Mouse (Mus musculus) lung, embryonic 14.5 days (tissue): ENCODE results near the gene Cript. TPM values are rescaled to one million over a fixed set of nuclear protein-coding genes. Genes with fewer than 3 reads are reported as not detected.
"Not testable (repeated sequence)": the region's sequence is repeated elsewhere in the genome, so short reads cannot be mapped to it uniquely, and the experiment has no call there.

ENCODE experiments used
- ATAC-seq: fragments of 200-750 bp; cut with Nextera tagmentation; 2 replicates; pipeline ENCODE4 v1.8.0; 2017; ENCODE audit warnings: mild to moderate bottlenecking, moderate TSS enrichment, moderate library complexity; ENCODE audit not compliant: insufficient read depth
- DNase-seq: peaks from one replicate; pipeline ENCODE4 v3.0.0-alpha.2; 2015
- H3K27ac ChIP-seq: fragments of 300-500 bp; sonication (generic); 2 replicates; pipeline ENCODE4 v1.5.1; 2014; ENCODE audit warnings: low read depth, mild to moderate bottlenecking, moderate library complexity
- H3K27me3 ChIP-seq: fragments of 300-500 bp; sonication (generic); 2 replicates; pipeline ENCODE4 v1.6.1; 2014; ENCODE audit warnings: low read length, control low read depth; ENCODE audit not compliant: insufficient read depth
- H3K36me3 ChIP-seq: fragments of 300-500 bp; sonication (generic); 2 replicates; pipeline ENCODE4 v1.6.1; 2014; ENCODE audit warnings: control low read depth; ENCODE audit not compliant: insufficient read depth
- H3K4me1 ChIP-seq: fragments of 300-500 bp; sonication (generic); 2 replicates; pipeline ENCODE4 v1.6.1; 2014; ENCODE audit warnings: antibody characterized with exemption, control low read depth; ENCODE audit not compliant: insufficient read depth
- H3K4me2 ChIP-seq: fragments of 300-500 bp; sonication (generic); 2 replicates; pipeline ENCODE4 v1.6.1; 2014; ENCODE audit warnings: mild to moderate bottlenecking
- H3K4me3 ChIP-seq: fragments of 300-500 bp; sonication (generic); 2 replicates; pipeline ENCODE4 v1.5.1; 2014; ENCODE audit warnings: low read depth, low read length
- H3K9ac ChIP-seq: fragments of 300-500 bp; sonication (generic); 2 replicates; pipeline ENCODE4 v1.6.1; 2014
- H3K9me3 ChIP-seq: fragments of 300-500 bp; sonication (generic); 2 replicates; pipeline ENCODE4 v1.6.1; 2016; ENCODE audit warnings: low read depth, low read length, control low read depth
- CTCF ChIP-seq: IDR thresholded peaks from 2 replicates; pipeline ENCODE4 v1.5.1; 2016; ENCODE audit warnings: antibody characterized with exemption, low read depth
- WGBS: fragments of 180-500 bp; shearing (Covaris S2); extraction: QIAGEN DNeasy Blood & Tissue Kit; methylation state at CpG from one replicate; pipeline ENCODE4 v1.1.7; 2014; 5-methylcytosine and 5-hydroxymethylcytosine counted together
- polyA plus RNA-seq: library from polyadenylated mRNA; unstranded; fragments of >200 nt; fragmentation: Nextera tagmentation; extraction: Ambion mirVana; gene quantifications from 2 replicates; pipeline ENCODE4 v1.2.1, GENCODE M21; 2014

Gene Cript
- polyA plus RNA-seq, 1 experiment from 2014 or later = 131 TPM

- Histone ChIP-seq H3K4me1 (no peaks in the 10 kb centered on the region), H3K4me3 (no peak overlapping the region), H3K27ac (no peak overlapping the region), H3K9ac (no peak overlapping the region), H3K4me2 (no peak overlapping the region), H3K36me3 (no peaks in the 10 kb centered on the region), H3K27me3 (no peaks in the 10 kb centered on the region), H3K9me3 (no peaks in the 10 kb centered on the region)
- TF ChIP-seq CTCF = no peak
- DNase-seq = no peak
- no peak for ATAC-seq
Measured at GRCm38 (mm10) chr17:87073470-87073869, 48.1 kb downstream of the Cript start.

GRCm38 (mm10) chr17:87078217-87078616 lies 52.9 kb downstream of the Cript start:
- not testable (repeated sequence) for H3K4me2 ChIP-seq, H3K4me3 ChIP-seq, H3K27me3 ChIP-seq, H3K36me3 ChIP-seq, DNase-seq, H3K27ac ChIP-seq, H3K9me3 ChIP-seq, H3K4me1 ChIP-seq, H3K9ac ChIP-seq, ATAC-seq
- 93% methylated on average over 17 of the region's 17 CpGs for WGBS

- whole genome bisulfite sequencing = 83% methylated on average over 7 of the region's 7 CpGs
- no peaks in the 10 kb centered on the region for H3K36me3 ChIP-seq
- no peaks in the 10 kb centered on the region for H3K4me1 ChIP-seq
- no peak overlapping the region for H3K9ac ChIP-seq
- ATAC-seq (no peak), DNase-seq (no peak)
- no peak overlapping the region for H3K4me3 ChIP-seq
- no peaks in the 10 kb centered on the region for H3K9me3 ChIP-seq
- TF ChIP-seq CTCF = no peak
- H3K27me3 ChIP-seq = no peaks in the 10 kb centered on the region
- no peak overlapping the region for H3K27ac ChIP-seq
- no peak overlapping the region for H3K4me2 ChIP-seq
Measured at GRCm38 (mm10) chr17:87080724-87081123, 55.4 kb downstream of the Cript start.

- Histone ChIP-seq H3K9me3 (no peaks in the 10 kb centered on the region), H3K36me3 (no peaks in the 10 kb centered on the region), H3K4me1 (no peaks in the 10 kb centered on the region), H3K27ac (no peak overlapping the region), H3K9ac (no peak overlapping the region), H3K27me3 (no peaks in the 10 kb centered on the region), H3K4me3 (no peak overlapping the region), H3K4me2 (no peak overlapping the region)
- WGBS = 88% methylated on average over 4 of the region's 4 CpGs
- no peak for TF ChIP-seq CTCF
- ATAC-seq (no peak), DNase-seq (no peak)
Measured at GRCm38 (mm10) chr17:87082547-87082946, 57.2 kb downstream of the Cript start.

- Histone ChIP-seq H3K9me3 (no peaks in the 10 kb centered on the region), H3K36me3 (no peaks in the 10 kb centered on the region), H3K4me2 (no peak overlapping the region), H3K27ac (no peak overlapping the region), H3K27me3 (no peaks in the 10 kb centered on the region), H3K4me3 (no peak overlapping the region), H3K9ac (no peak overlapping the region), H3K4me1 (no peaks in the 10 kb centered on the region)
- ATAC-seq = no peak
- 86% methylated on average over 5 of the region's 5 CpGs for WGBS
- no peak for DNase-seq
- no peak for TF ChIP-seq CTCF
Measured at GRCm38 (mm10) chr17:87083671-87084070, 58.3 kb downstream of the Cript start.

Other genes with a start within 250 kb of the Cript start
- gene Tmem247, start 108.2 kb upstream of the Cript start, polyA plus RNA-seq = not detected in 2 replicates
- not detected in 2 replicates for gene Atp6v1e2, start 77.7 kb upstream of the Cript start, polyA plus RNA-seq
- 17.6 and 19.4 TPM in 2 replicates for gene Rhoq, start 62.5 kb upstream of the Cript start, polyA plus RNA-seq
- 31.1 and 33.1 TPM in 2 replicates for gene Pigf, start 144 bp upstream of the Cript start, polyA plus RNA-seq
- gene Socs5, start 82.1 kb downstream of the Cript start, polyA plus RNA-seq = 17.6 and 18.5 TPM in 2 replicates
- 103 and 107 TPM in 2 replicates for gene Mcfd2, start 240.4 kb downstream of the Cript start, polyA plus RNA-seq